Mouse (Mus musculus): ENCODE data around the gene Gas7.

Gene Gas7

GRCm38 (mm10) chr11:67657685-67658382, 202.6 kb downstream of the Gas7 start:
- peak; percentile 53 for DNase-seq

GRCm38 (mm10) chr11:67661465-67661864, 206.2 kb downstream of the Gas7 start:
- DNase-seq: no peak

- no peak for DNase-seq
Measured at GRCm38 (mm10) chr11:67663437-67663836, 208.2 kb downstream of the Gas7 start.

GRCm38 (mm10) chr11:67664261-67664660, 209.0 kb downstream of the Gas7 start:
- DNase-seq: no peak

GRCm38 (mm10) chr11:67664918-67665317, 209.7 kb downstream of the Gas7 start:
- no peak for DNase-seq

GRCm38 (mm10) chr11:67666129-67666528, 210.9 kb downstream of the Gas7 start:
- no peak for DNase-seq

GRCm38 (mm10) chr11:67667531-67668332, 212.5 kb downstream of the Gas7 start:
- DNase-seq: no peak

- DNase-seq: no peak
Measured at GRCm38 (mm10) chr11:67668460-67669007, 213.3 kb downstream of the Gas7 start.

GRCm38 (mm10) chr11:67670031-67670430, 214.8 kb downstream of the Gas7 start:
- no peak for DNase-seq

GRCm38 (mm10) chr11:67672140-67672539, 216.9 kb downstream of the Gas7 start:
- DNase-seq: no peak

GRCm38 (mm10) chr11:67675562-67676540, 220.6 kb downstream of the Gas7 start:
- DNase-seq: peak; percentile 32

GRCm38 (mm10) chr11:67679300-67679699, 224.1 kb downstream of the Gas7 start:
- no peak for DNase-seq

- no peak for DNase-seq
Measured at GRCm38 (mm10) chr11:67679930-67680329, 224.7 kb downstream of the Gas7 start.

GRCm38 (mm10) chr11:67681871-67682270, 226.6 kb downstream of the Gas7 start:
- no peak for DNase-seq

- DNase-seq: no peak
Measured at GRCm38 (mm10) chr11:67686109-67686508, 230.9 kb downstream of the Gas7 start.

GRCm38 (mm10) chr11:67694703-67695376, 239.6 kb downstream of the Gas7 start, which contains the start of gene Rcvrn:
Rcvrn (plus strand) TSS chr11:67695326.
- no peak for DNase-seq

GRCm38 (mm10) chr11:67712976-67713375, 257.7 kb downstream of the Gas7 start:
- no peak for DNase-seq

GRCm38 (mm10) chr11:67715382-67715781, 260.1 kb downstream of the Gas7 start:
- DNase-seq: no peak

- no peak for DNase-seq
Measured at GRCm38 (mm10) chr11:67721485-67721884, 266.2 kb downstream of the Gas7 start.

GRCm38 (mm10) chr11:67722399-67723156, 267.3 kb downstream of the Gas7 start:
- no peak for DNase-seq
